Mouse (Mus musculus): ENCODE results near the gene 3110082I17Rik. TPM values are rescaled to one million over a fixed set of nuclear protein-coding genes. Genes with fewer than 3 reads are reported as not detected.

The 3110082I17Rik gene
- polyA plus RNA-seq, 1 experiment from 2014 or later = 26.8 TPM

- no peak overlapping the region for H3K9ac ChIP-seq
- peaks cover 7% of the 10 kb centered on the region; the same call in 1 of the 2 replicates for H3K36me3 ChIP-seq (ENCODE audit: poor library complexity, severe bottlenecking)
- WGBS = 87% methylated on average over 5 of the region's 5 CpGs
- no peak overlapping the region for H3K27ac ChIP-seq
- H3K4me2 ChIP-seq = no peak overlapping the region
- peaks cover 23% of the 10 kb centered on the region for H3K4me1 ChIP-seq
- no peaks in the 10 kb centered on the region for H3K9me3 ChIP-seq (replicated peaks)
- ATAC-seq = no peak
- no peaks in the 10 kb centered on the region for H3K27me3 ChIP-seq
- H3K4me3 ChIP-seq = no peak overlapping the region
These were observed 45.3 kb downstream of the 3110082I17Rik start for GRCm38 (mm10) chr5:139415001-139415400.

GRCm38 (mm10) chr5:139413545-139413944 lies 46.8 kb downstream of the 3110082I17Rik start:
- no peak overlapping the region for H3K9ac ChIP-seq
- H3K27me3 ChIP-seq = no peaks in the 10 kb centered on the region
- no peak overlapping the region for H3K4me3 ChIP-seq
- no peak for ATAC-seq
- H3K27ac ChIP-seq = no peak overlapping the region
- H3K36me3 ChIP-seq (ENCODE audit: poor library complexity, severe bottlenecking) = peaks cover 7% of the 10 kb centered on the region; the same call in 1 of the 2 replicates
- H3K9me3 ChIP-seq (replicated peaks) = no peaks in the 10 kb centered on the region
- H3K4me1 ChIP-seq = peaks cover 9% of the 10 kb centered on the region
- no peak overlapping the region for H3K4me2 ChIP-seq
- WGBS = 86% methylated on average over 4 of the region's 4 CpGs

- H3K9ac ChIP-seq = no peak overlapping the region
- H3K9me3 ChIP-seq (replicated peaks) = no peaks in the 10 kb centered on the region
- H3K27ac ChIP-seq = no peak overlapping the region
- no peaks in the 10 kb centered on the region for H3K4me1 ChIP-seq
- H3K36me3 ChIP-seq (ENCODE audit: poor library complexity, severe bottlenecking) = peaks cover 7% of the 10 kb centered on the region; the same call in 1 of the 2 replicates
- H3K4me3 ChIP-seq = no peak overlapping the region
- no peak overlapping the region for H3K4me2 ChIP-seq
- H3K27me3 ChIP-seq = no peaks in the 10 kb centered on the region
- 83% methylated on average over 15 of the region's 15 CpGs for WGBS
- no peak for ATAC-seq
These were observed 48.5 kb downstream of the 3110082I17Rik start for GRCm38 (mm10) chr5:139411665-139412314.

- H3K9me3 ChIP-seq (replicated peaks) = no peaks in the 10 kb centered on the region
- no peak overlapping the region for H3K27ac ChIP-seq
- peaks cover 7% of the 10 kb centered on the region; the same call in 1 of the 2 replicates for H3K36me3 ChIP-seq (ENCODE audit: poor library complexity, severe bottlenecking)
- H3K27me3 ChIP-seq = no peaks in the 10 kb centered on the region
- H3K4me1 ChIP-seq = no peaks in the 10 kb centered on the region
- no peak overlapping the region for H3K4me3 ChIP-seq
- H3K4me2 ChIP-seq = no peak overlapping the region
- no peak for ATAC-seq
- 97% methylated on average over 6 of the region's 6 CpGs for WGBS
- no peak overlapping the region for H3K9ac ChIP-seq
These were observed 49.2 kb downstream of the 3110082I17Rik start for GRCm38 (mm10) chr5:139411117-139411516.

- no peak overlapping the region for H3K27ac ChIP-seq
- peaks cover 7% of the 10 kb centered on the region; the same call in 1 of the 2 replicates for H3K36me3 ChIP-seq (ENCODE audit: poor library complexity, severe bottlenecking)
- H3K9ac ChIP-seq = no peak overlapping the region
- no peaks in the 10 kb centered on the region for H3K27me3 ChIP-seq
- ATAC-seq = no peak
- WGBS = 95% methylated on average over 4 of the region's 4 CpGs
- H3K4me3 ChIP-seq = no peak overlapping the region
- no peaks in the 10 kb centered on the region for H3K4me1 ChIP-seq
- H3K9me3 ChIP-seq (replicated peaks) = no peaks in the 10 kb centered on the region
- H3K4me2 ChIP-seq = no peak overlapping the region
These were observed 50.3 kb downstream of the 3110082I17Rik start for GRCm38 (mm10) chr5:139410056-139410455.

GRCm38 (mm10) chr5:139409412-139409811 lies 50.9 kb downstream of the 3110082I17Rik start:
- WGBS = 88% methylated on average over 12 of the region's 12 CpGs
- 0 out of 2 replicates have a peak, but pooled peaks cover 2% of the 10 kb centered on the region for H3K36me3 ChIP-seq (ENCODE audit: poor library complexity, severe bottlenecking)
- no peaks in the 10 kb centered on the region for H3K9me3 ChIP-seq (replicated peaks)
- no peak overlapping the region for H3K9ac ChIP-seq
- no peak overlapping the region for H3K4me3 ChIP-seq
- no peaks in the 10 kb centered on the region for H3K4me1 ChIP-seq
- no peak overlapping the region for H3K4me2 ChIP-seq
- H3K27ac ChIP-seq = no peak overlapping the region
- no peaks in the 10 kb centered on the region for H3K27me3 ChIP-seq
- ATAC-seq = no peak

GRCm38 (mm10) chr5:139408511-139408910 lies 51.8 kb downstream of the 3110082I17Rik start:
- Histone ChIP-seq H3K9me3 (replicated peaks) (no peaks in the 10 kb centered on the region), H3K9ac (no peak overlapping the region), H3K27me3 (no peaks in the 10 kb centered on the region), H3K36me3 (ENCODE audit: poor library complexity, severe bottlenecking) (no peaks in the 10 kb centered on the region), H3K4me1 (no peaks in the 10 kb centered on the region), H3K4me2 (no peak overlapping the region), H3K4me3 (no peak overlapping the region), H3K27ac (no peak overlapping the region)
- no peak for ATAC-seq
- WGBS = 84% methylated on average over 7 of the region's 7 CpGs

- Histone ChIP-seq H3K4me2 (no peak overlapping the region), H3K36me3 (ENCODE audit: poor library complexity, severe bottlenecking) (no peaks in the 10 kb centered on the region), H3K4me3 (no peak overlapping the region), H3K4me1 (no peaks in the 10 kb centered on the region), H3K27me3 (no peaks in the 10 kb centered on the region), H3K27ac (no peak overlapping the region), H3K9me3 (replicated peaks) (no peaks in the 10 kb centered on the region), H3K9ac (no peak overlapping the region)
- 88% methylated on average over 14 of the region's 14 CpGs for WGBS
- ATAC-seq = no peak
These were observed 53.0 kb downstream of the 3110082I17Rik start for GRCm38 (mm10) chr5:139407121-139407885.

- no peak overlapping the region for H3K9ac ChIP-seq
- WGBS = 80% methylated on average over 3 of the region's 3 CpGs
- H3K4me3 ChIP-seq = no peak overlapping the region
These were observed 54.4 kb downstream of the 3110082I17Rik start for GRCm38 (mm10) chr5:139405953-139406352.

GRCm38 (mm10) chr5:139405478-139405877 lies 54.8 kb downstream of the 3110082I17Rik start:
- Histone ChIP-seq H3K4me3 (no peak overlapping the region), H3K27me3 (no peaks in the 10 kb centered on the region), H3K4me1 (no peaks in the 10 kb centered on the region), H3K9ac (no peak overlapping the region), H3K4me2 (no peak overlapping the region), H3K27ac (no peak overlapping the region), H3K9me3 (replicated peaks) (no peaks in the 10 kb centered on the region), H3K36me3 (ENCODE audit: poor library complexity, severe bottlenecking) (no peaks in the 10 kb centered on the region)
- no peak for ATAC-seq
- 81% methylated on average over 7 of the region's 7 CpGs for WGBS

More at GRCm38 (mm10) chr5:139405953-139406352, 54.4 kb downstream of the 3110082I17Rik start:
- no peak for ATAC-seq
- Histone ChIP-seq H3K4me1 (no peaks in the 10 kb centered on the region), H3K36me3 (ENCODE audit: poor library complexity, severe bottlenecking) (no peaks in the 10 kb centered on the region), H3K4me2 (no peak overlapping the region), H3K27me3 (no peaks in the 10 kb centered on the region), H3K9me3 (replicated peaks) (no peaks in the 10 kb centered on the region), H3K27ac (no peak overlapping the region)

- Histone ChIP-seq H3K27ac (no peak within 1 kb of the TSS), H3K4me3 (no peak within 1 kb of the TSS), H3K27me3 (no peaks in the 10 kb centered on the region), H3K9me3 (replicated peaks) (no peaks in the 10 kb centered on the region), H3K4me1 (no peaks in the 10 kb centered on the region), H3K9ac (no peak within 1 kb of the TSS), H3K36me3 (ENCODE audit: poor library complexity, severe bottlenecking) (no peaks in the 10 kb centered on the region), H3K4me2 (no peak within 1 kb of the TSS)
- 89% methylated on average over 6 of the region's 6 CpGs for WGBS
- no peak for ATAC-seq
These were observed 55.4 kb downstream of the 3110082I17Rik start, which contains the start of gene C130050O18Rik for GRCm38 (mm10) chr5:139404801-139405401. C130050O18Rik (plus strand) TSS chr5:139405280.

GRCm38 (mm10) chr5:139403692-139404260 lies 56.6 kb downstream of the 3110082I17Rik start:
- no peak for ATAC-seq
- Histone ChIP-seq H3K27ac (no peak overlapping the region), H3K27me3 (no peaks in the 10 kb centered on the region), H3K4me2 (no peak overlapping the region), H3K9me3 (replicated peaks) (no peaks in the 10 kb centered on the region), H3K4me1 (no peaks in the 10 kb centered on the region), H3K9ac (no peak overlapping the region), H3K36me3 (ENCODE audit: poor library complexity, severe bottlenecking) (no peaks in the 10 kb centered on the region), H3K4me3 (no peak overlapping the region)
- WGBS = 88% methylated on average over 8 of the region's 8 CpGs

All from forebrain, embryonic 13.5 days (tissue).